Mouse (Mus musculus) hematopoietic stem cell, adult 5-6 weeks (primary cell): ENCODE measurements around the gene Rexo4. TPM values are rescaled to one million over a fixed set of nuclear protein-coding genes. Genes with fewer than 3 reads are reported as not detected.

Source experiments
- ATAC-seq, 2 experiments: fragments of 125-278 bp in 1 of 2; replicated peaks in 1 of 2; 2 replicates each; pipeline ENCODE4 v1.8.0; 2016 to 2017; ENCODE audit warnings: inconsistent platforms in 2 of 2, mild to moderate bottlenecking in 2 of 2, moderate number of reproducible peaks in 2 of 2, low read depth in 1 of 2, moderate TSS enrichment in 1 of 2; ENCODE audit not compliant: low FRiP score in 2 of 2, poor library complexity in 2 of 2, severe bottlenecking in 2 of 2, insufficient read depth in 1 of 2, low TSS enrichment in 1 of 2
- total RNA-seq: library from RNA; stranded (forward); fragments of 172-1452, 232-1000 nt; gene quantifications from 2 replicates; pipeline ENCODE4 v1.2.3, GENCODE M21; 2017

The Rexo4 gene
- total RNA-seq, 1 experiment from 2014 or later: 120 TPM

DNA sequence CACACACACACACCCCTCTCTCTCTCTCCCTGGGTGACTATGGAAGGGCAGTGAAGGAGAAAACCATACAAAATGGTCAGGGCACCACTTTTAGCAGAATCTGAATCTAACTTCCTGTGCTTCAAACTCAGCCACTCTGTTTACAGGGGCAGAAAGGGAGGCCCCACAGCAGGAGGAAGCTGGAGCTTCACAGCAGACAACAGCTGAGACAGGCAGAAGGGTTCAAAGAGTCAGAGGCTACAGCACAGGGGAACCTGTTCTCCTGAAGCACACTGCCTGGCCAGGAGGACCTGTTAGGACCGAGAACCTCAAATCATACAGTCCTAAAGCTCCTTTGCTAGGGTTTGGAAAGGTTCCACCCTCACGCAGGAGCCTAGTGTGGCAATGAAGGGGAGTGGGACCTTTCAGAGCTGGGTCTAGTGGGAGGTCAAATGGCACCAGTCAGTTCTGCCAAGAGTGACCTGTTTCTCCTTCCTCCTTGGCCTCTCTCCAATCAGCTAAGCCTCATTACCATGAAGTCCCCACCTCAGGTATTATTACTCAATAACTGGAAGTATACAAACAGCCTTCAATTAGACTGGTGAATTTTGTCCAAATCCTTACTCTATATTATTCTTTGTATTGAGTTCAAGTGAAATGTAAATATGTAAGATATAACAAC, 9.3 kb downstream of the Rexo4 start:
- no peak for ATAC-seq

DNA sequence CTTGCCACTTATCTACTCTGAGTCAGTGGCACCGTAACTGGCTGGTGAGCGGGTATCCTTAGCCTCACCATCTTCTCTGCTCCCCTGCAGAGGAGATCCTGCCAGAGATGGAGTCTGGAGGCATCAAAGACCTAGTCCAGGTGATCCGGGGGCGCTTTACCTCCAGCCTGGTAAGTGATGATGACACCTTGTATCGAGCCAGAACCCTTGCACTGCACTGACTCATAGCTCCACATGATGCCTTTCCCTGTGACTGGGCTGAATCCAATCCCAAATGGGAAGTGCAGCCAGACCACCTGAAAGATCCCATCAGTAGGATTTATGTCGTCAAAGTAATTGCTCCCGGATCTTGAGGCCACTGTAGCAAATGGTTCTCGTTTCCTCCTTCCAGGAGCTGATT, 11.3 kb downstream of the Rexo4 start:
- no peak for ATAC-seq

DNA sequence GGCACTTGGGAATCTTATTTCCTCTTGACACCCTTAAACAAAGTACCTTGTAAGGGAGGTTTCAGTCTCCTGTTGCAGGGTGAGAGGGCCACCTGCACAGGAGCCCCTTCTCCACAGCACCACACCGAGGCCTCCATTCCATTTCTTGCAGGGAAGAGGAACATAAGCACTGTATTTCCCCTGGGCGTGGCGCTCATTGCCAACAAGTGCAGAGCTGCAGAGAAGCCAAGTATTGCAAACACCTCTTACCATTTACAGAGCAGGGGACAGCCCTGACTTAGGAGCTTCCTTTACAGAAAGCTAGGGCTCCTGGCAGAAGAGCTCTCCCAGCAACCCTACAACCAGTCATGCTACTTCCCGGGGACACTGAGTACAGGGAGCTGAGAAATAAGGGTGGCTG, 12.0 kb downstream of the Rexo4 start:
- no peak for ATAC-seq

DNA sequence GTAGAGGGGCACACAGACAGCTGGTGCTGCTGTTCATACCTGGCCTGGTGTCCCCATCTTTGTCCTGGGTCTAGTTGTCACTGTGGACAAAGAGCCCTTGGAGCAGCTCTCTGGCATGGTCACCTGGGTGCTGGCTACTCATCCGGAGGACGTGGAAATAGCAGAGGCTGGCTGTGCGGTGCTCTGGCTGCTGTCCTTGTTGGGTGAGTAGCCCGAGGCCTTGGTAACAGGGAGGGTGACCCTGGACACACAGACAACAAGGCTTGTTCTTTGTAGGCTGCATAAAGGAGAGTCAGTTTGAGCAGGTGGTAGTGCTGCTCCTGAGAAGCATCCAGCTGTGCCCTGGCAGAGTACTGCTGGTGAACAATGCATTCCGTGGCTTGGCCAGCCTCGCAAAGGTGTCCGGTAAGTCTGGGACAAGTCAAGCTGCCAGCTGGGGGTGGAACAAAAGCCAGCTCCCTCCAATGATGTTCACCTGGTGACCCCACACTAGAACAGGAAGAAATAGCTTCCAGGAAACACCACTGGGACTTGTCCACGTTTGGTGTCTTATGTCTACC, 12.8 kb downstream of the Rexo4 start:
- ATAC-seq: no peak

DNA sequence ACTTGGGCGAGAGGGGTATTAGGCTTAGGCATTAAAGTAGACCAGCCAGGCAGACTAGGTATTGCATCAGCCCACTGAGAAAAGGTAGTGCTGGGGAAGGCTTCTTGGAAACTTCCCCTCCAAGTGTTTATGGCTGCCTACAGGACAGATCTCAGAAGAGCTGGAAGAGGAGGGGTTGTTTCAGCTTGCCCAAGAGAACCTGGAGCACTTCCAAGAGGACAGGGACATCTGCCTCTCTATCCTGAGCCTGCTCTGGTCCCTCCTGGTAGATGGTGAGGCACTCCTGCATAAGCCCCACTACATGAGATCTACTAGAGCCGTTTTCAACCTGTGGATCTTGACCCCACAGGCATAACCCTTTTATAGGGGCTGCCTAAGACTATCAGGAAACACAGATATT, 13.8 kb downstream of the Rexo4 start:
- no peak for ATAC-seq

DNA sequence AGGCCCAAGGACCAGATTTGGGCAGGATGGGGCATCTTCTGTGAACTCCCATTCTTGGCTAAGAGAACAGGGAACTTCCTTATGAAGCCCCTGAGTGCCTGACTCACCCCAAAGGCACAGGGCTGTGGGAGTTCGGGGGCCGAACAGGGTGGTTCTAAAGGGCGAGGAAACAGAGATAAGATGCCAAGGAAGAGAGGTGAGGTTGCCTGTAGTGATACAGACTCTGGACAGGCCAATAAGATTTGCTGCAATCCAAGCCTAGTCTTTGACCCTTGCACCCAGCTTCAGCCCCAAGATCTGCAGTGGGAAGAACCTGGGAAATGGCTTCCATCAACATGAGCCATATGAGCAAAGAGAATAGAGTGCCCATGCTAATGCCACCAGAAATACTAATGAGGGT, 20.9 kb downstream of the Rexo4 start:
- ATAC-seq: no peak

DNA sequence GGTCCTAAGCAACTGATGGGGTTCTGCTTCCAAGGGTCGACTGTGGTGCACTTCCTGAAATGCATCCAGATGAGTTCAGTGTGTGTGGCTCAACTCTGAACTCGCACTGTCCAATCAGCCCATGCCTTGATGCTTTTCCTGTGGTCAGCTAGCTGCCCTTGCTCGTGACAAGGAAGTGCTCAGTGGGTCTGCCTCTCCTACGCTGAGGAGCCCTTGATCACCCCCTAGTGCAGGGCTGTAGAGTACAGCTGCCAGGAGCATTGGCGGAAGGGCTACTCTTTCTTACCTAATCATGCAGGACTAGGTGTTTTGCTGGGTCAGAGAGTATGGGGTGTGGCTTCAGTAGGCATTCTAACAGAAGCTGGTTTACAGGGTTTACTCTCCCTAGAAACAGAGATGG, 22.6 kb downstream of the Rexo4 start:
- ATAC-seq: peak; percentile 56 to 90; a peak in 3 of 4 replicates

DNA sequence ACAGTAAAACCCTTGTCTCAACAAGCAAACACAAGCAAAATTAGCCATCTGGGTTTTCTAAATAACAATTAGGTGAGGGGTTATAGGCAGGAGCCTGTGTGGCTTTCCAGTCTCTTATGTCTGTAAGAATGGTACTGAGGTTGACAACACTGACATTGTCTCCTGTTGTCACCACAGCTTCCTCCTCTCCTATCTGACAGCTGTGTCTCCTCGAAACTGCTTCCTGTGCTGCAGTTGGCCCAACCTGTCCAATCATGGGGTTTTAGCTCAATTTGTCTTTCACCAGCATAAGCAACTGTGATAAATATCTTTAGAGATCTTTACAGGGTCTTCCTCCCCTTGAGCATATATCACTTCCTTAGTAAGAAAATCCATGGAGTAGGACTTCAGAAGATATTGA, 27.8 kb downstream of the Rexo4 start:
- ATAC-seq: no peak

DNA sequence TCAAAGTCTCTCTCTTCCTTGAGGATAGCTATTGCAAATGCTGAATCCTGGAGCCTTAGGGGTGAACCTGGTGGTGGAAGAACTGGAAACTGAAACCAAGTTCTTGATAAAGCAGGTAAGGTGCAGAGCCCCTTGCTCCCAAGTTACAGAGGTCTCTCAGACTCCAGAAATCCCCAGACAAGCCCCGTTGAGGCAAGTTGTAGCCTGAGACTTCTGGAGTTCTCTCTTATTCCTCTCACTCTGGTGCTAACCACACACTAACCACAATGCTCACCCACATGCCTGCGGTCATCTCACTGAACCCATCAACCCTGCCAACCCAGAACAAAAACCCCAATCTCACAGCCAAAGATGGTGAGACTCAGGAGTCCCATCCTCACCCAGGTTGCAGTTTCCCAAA, 28.9 kb downstream of the Rexo4 start:
- ATAC-seq: no peak

DNA sequence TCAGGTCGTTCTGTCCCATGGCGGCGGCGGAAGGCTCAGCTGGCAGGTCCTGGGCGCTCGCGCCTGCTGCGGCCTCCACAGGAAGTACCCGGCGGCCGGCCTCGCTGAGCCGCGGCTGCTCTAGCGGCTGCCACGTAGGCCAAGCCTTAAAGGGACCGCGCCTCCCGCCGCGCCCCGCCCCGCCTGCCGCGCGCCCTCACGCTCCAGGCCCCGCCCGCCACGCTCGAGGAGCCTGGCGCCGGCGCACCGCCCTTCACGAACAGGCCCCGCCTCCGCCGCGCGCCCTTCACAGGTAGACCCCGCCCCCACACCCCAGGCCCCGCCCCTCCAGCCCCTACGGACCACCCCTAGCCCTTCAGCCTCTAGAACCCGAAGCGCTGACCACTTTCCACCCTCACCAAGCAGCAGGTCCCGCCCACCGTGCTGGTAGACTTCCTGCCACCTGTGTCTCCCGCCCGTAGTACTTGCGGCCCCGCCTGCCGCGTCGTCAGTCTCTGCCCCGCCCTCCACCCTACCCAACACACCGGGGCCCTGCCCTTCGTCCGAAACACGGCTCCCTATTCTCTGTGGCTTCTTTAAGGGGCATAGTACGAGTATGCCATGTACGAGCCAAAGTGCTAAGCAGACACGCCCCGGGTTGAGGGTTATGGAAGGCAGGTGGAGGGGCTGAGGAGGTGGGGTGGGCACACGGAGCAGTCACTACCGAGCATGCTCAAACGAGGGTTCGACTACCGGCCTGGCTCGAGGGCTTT, 30.7 kb downstream of the Rexo4 start, which contains the start of the genes Surf4 and Stkld1:
Surf4 (minus strand) TSS at position 625 of the 752 bp plus-strand sequence.
Stkld1 (plus strand) TSS at position 744 of the 752 bp plus-strand sequence.
- peak; percentile 91 to 93 for ATAC-seq

DNA sequence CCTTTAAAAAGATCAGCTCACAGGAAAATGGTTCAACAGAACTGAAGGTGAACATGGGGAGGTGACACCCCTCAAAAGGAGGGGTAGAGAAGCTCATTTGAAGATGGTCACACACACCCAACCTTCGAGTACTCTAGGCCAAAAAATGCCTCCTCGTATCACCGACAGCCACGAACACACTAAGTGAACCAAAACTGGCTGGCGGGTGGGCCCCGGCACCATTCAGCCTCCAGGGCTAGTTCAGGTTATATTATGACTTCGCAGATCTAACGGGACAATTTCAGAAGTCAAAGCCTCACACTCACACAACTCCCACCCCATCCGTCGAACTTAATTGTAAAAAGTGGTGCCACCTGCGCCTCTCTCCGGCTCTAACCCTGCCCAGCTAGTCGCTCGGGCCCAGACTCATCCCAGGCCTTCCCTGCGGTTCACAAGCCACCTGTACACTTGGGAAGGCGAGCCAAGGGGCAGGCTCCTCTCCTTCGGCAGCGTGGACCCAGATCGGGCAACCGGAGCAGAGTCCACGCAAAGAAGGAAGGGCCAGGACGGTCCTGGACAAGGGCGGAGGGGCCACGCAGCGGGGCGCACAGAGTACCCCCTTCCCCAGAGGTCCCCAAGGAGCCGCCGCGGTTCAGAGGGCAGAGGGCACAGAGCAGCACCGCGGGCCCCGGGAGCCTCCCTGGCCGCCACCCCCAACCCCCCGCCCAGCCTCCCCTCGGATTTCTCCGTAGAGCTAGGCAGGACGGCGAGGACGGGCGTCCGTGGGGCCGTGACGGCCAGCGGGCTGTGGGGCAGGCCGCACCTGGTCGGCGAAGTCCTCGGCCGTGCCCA, 31.5 kb downstream of the Rexo4 start:
- no peak for ATAC-seq

DNA sequence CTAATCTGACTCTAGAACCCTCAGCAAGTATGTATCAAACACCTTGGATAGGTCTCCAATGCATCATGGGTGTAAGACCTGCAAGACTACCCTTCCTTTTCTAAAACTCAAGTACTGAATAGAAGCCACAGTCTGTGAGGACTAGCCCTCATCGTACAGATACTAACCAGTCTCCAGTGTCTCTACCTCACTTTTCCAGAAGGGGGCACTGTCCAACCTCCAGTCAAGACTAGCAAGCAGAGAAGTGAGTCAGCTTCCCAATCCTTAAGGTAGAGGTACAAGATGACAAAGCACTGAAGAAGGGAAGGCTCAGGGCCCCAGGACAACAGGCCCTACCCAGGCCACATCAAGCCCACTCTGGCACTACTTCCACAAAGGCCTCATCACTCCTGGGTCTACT, 33.8 kb downstream of the Rexo4 start:
- ATAC-seq: peak; percentile 29 to 43

DNA sequence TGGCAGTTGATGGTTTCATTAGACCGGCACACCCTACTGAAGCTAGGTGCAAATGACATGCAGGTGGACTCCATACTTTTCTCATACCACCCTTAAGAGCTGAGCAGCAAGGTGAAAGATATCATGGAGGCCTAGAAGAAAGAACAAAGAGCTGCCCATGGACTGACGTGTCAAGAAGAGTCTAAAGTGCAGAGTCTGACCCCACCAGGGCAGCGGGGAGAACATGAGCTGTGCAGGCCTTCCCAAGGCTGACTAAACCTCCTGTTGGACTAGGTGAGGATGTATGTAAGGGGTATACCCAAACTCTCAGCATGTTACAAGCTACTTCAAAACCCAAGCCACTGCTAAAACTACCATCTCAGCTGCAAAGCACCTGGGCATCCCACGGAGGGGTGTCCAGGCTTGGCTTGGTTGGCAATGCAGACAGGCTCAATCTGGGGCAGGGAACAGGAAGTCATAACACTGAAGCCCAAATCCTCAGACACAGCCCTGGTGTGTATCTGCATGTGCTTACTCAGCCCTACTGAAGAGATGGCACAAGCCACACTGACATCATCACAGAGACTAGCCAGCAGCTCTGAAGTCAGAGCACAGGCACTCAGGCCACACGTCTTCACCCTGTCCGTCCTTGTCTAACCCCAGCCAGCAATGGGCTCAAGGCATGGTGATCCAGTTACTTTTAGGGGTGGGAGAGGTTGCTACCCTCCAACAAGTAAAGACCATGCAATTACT, 36.3 kb downstream of the Rexo4 start:
- ATAC-seq: no peak

DNA sequence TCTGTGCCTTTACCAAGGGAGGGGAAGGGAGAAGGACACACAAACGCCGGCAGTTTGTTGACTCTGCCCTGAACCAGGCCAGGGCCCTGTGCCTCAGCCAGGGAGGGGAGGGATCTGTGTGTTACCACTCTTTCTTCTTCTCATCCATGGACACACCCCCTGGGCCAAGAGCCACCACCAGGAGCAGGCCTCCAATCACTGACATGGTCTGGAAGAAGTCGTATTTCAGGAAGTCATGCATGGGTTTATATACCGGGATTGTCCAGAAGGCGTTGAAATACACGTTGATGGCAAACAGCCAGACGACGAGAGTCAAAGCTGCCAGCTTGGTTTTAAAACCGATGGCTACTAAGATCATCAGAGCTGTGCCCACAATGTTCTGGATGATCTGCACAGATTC, 42.4 kb downstream of the Rexo4 start:
- ATAC-seq: no peak

DNA sequence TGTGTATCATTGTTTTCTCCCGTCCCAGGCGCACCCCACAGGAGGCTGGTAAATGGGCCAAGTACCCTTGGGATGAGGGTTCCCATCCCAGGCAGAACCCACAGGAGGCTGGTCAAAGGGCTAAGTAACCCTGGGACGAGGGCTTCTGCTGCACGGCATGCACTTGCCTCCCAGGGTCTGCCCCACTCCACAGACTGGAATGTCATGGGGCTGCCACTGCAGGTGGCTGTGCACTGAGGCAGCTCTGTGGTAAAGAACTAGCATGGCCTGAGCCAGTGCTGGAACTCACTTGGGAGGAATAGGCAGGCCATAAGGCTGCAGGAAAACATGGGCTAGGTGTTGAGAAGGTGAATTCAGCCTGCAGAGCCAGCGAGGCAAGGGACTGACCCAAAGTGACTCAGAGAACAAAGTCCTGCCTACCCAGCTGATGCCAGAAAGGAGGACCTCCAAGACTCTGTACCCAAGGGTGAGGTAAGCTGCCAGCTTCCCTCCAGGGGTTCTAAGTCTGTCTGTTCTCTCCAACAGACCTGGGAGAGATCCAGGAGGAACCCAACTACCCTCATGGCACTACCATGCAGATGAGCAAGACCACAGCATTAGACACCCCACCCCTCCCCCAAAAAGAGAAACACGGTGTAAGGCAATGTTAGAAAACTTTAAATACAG, 43.9 kb downstream of the Rexo4 start:
- no peak for ATAC-seq

DNA sequence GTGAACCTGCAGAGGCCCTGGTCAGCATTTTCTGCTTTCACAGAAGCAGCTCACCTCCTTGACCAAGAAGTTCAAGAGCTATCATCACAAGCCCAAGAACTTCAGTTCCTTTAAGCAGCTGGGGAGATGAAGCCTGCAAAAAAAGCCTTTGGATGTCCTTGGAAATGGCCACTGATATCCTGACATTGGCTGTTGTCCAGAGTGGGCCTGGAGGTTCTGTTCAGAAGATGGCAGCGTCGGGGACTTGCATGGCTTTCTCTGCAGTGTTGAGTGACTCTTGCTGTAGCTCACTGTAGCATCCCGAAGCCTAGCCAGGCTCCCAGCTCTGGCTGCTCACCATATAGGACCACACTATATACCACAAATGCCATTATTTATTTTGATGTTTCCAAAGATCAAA, 44.5 kb downstream of the Rexo4 start:
- no peak for ATAC-seq

DNA sequence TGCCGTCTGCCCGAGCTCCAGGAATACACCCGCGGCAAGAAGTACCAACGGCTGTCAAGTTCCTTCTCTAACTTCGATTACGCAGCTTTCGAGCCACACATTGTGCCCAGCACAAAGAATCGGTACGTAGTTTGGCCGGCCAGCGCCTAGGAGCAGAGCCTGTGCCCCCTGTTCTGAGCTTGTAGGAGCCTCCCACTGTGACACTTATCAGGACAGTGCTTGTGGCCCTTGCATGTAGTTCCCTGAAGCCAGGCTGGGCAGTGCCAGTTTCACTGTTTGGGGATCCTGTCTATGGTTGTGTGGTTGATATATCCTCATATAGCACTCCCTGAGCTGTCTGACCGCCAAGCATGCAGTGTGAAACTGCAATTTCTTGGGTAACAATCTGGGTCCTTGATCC, 47.4 kb downstream of the Rexo4 start:
- 0 out of 4 replicates have a peak, but pooled peaks of 1 of the 2 experiments have one; percentile 1 for ATAC-seq
